Mouse (Mus musculus) stomach, embryonic 15.5 days (tissue): ENCODE data around the gene Ebpl. TPM values are rescaled to one million over a fixed set of nuclear protein-coding genes. Genes with fewer than 3 reads are reported as not detected.
A peak's percentile ranks its signal among the peaks of the same experiment; 100 is the strongest.

Experiments
- ATAC-seq: fragments of 200-750 bp; cut with Nextera tagmentation; 2 replicates; pipeline ENCODE4 v1.8.0; 2017; ENCODE audit warnings: low read depth, moderate number of reproducible peaks, moderate TSS enrichment; ENCODE audit not compliant: insufficient read depth, low FRiP score
- H3K27ac ChIP-seq: fragments of 300-500 bp; sonication (generic); 2 replicates; pipeline ENCODE4 v1.5.1; 2015; ENCODE audit warnings: mild to moderate bottlenecking, inconsistent platforms
- H3K27me3 ChIP-seq: fragments of 300-500 bp; sonication (generic); replicated peaks from 2 replicates; pipeline ENCODE4 v1.6.1; 2015; ENCODE audit warnings: inconsistent platforms
- H3K36me3 ChIP-seq: fragments of 300-500 bp; sonication (generic); 2 replicates; pipeline ENCODE4 v1.6.1; 2015; ENCODE audit warnings: inconsistent platforms
- H3K4me1 ChIP-seq: fragments of 300-500 bp; sonication (generic); 2 replicates; pipeline ENCODE4 v1.6.1; 2015; ENCODE audit warnings: inconsistent platforms
- H3K4me2 ChIP-seq: fragments of 300-500 bp; sonication (generic); 2 replicates; pipeline ENCODE4 v1.6.1; 2015; ENCODE audit warnings: mild to moderate bottlenecking, inconsistent platforms
- H3K4me3 ChIP-seq: fragments of 300-500 bp; sonication (generic); replicated peaks from 2 replicates; pipeline ENCODE4 v1.5.1; 2015; ENCODE audit warnings: inconsistent platforms
- H3K9ac ChIP-seq: fragments of 300-500 bp; sonication (generic); 2 replicates; pipeline ENCODE4 v1.6.1; 2015; ENCODE audit warnings: inconsistent platforms
- H3K9me3 ChIP-seq: fragments of 300-500 bp; sonication (generic); 2 replicates; pipeline ENCODE4 v1.6.1; 2016; ENCODE audit warnings: inconsistent platforms
- WGBS: fragments of 180-500 bp; shearing (Covaris S2); methylation state at CpG from one replicate; pipeline ENCODE4 v1.1.7; 2015; 5-methylcytosine and 5-hydroxymethylcytosine counted together
- polyA plus RNA-seq: library from polyadenylated mRNA; unstranded; fragments of >200 nt; fragmentation: Nextera tagmentation; extraction: Ambion mirVana; gene quantifications from 2 replicates; pipeline ENCODE4 v1.2.1, GENCODE M21; 2015

Ebpl gene
- polyA plus RNA-seq, 1 experiment from 2014 or later, result 8.6 TPM

GRCm38 (mm10) chr14:61290664-61291063 lies 69.6 kb downstream of the Ebpl start:
- Histone ChIP-seq H3K9me3 (no peaks in the 10 kb centered on the region), H3K27ac (peak overlapping the region; percentile 58; the same call in 1 of the 2 replicates), H3K4me3 (no peak overlapping the region), H3K4me2 (no peak overlapping the region), H3K9ac (no peak overlapping the region), H3K27me3 (no peaks in the 10 kb centered on the region), H3K4me1 (no peaks in the 10 kb centered on the region), H3K36me3 (no peaks in the 10 kb centered on the region)
- 33% methylated on average over 3 of the region's 3 CpGs for WGBS
- ATAC-seq, result no peak

GRCm38 (mm10) chr14:61288606-61289286 lies 71.5 kb downstream of the Ebpl start:
- H3K4me2 ChIP-seq, result 0 out of 2 replicates have a peak overlapping the region, but pooled peaks have one; percentile 11
- H3K27ac ChIP-seq, result no peak overlapping the region
- no peak for ATAC-seq
- no peak overlapping the region for H3K4me3 ChIP-seq
- no peak overlapping the region for H3K9ac ChIP-seq
- H3K27me3 ChIP-seq, result no peaks in the 10 kb centered on the region
- H3K36me3 ChIP-seq, result no peaks in the 10 kb centered on the region
- 63% methylated on average over 19 of the region's 19 CpGs for WGBS
- H3K4me1 ChIP-seq, result no peaks in the 10 kb centered on the region
- no peaks in the 10 kb centered on the region for H3K9me3 ChIP-seq

Other genes with a start within 250 kb of the Ebpl start
- gene Sacs, start 222.0 kb downstream of the Ebpl start, polyA plus RNA-seq, result 2.4 TPM in 2 replicates
- gene Sgcg, start 101.9 kb downstream of the Ebpl start, polyA plus RNA-seq, result 0.78 and 1.3 TPM in 2 replicates
- gene Arl11, start 50.7 kb downstream of the Ebpl start, polyA plus RNA-seq, result 1.0 and 1.2 TPM in 2 replicates
- gene Kpna3, start 79.4 kb upstream of the Ebpl start, polyA plus RNA-seq, result 41.1 and 44.9 TPM in 2 replicates
- 21.3 and 24.3 TPM in 2 replicates for gene Spryd7, start 196.4 kb upstream of the Ebpl start, polyA plus RNA-seq
- 16.4 and 18.7 TPM in 2 replicates for gene Trim13, start 237.8 kb upstream of the Ebpl start, polyA plus RNA-seq
- 0.84 and 0.87 TPM in 2 replicates for gene Kcnrg, start 247.0 kb upstream of the Ebpl start, polyA plus RNA-seq